Mouse (Mus musculus) cerebellum, adult 2 months (tissue): ENCODE measurements at regions not wholly inside any gene's neighbourhood (a gene's known extent, or its start where the extent isn't known, plus 50 kb on each side); places are given as distances from the start of the nearest gene placed in this dataset.

Source experiments
- CTCF ChIP-seq: fragments of 200-500 bp; IDR thresholded peaks from 2 replicates; pipeline ENCODE4 v1.5.1; 2011; ENCODE audit warnings: low read depth, mild to moderate bottlenecking, control low read depth, low read length, moderate library complexity, borderline replicate concordance; ENCODE audit not compliant: insufficient read depth
- POLR2A ChIP-seq: fragments of 200-500 bp; IDR thresholded peaks from 2 replicates; pipeline ENCODE4 v1.6.1; 2011; ENCODE audit warnings: low read length, control low read depth, borderline replicate concordance; ENCODE audit not compliant: insufficient read depth

GRCm38 (mm10) chr5:82226329-82226728 lies 1128.7 kb downstream of the Tecrl start:
- no peak for TF ChIP-seq CTCF
- no peak for TF ChIP-seq POLR2A
